Mouse (Mus musculus): ENCODE measurements around the gene Pcare. TPM values are rescaled to one million over a fixed set of nuclear protein-coding genes. Genes with fewer than 3 reads are reported as not detected.
A peak's percentile ranks its signal among the peaks of the same experiment; 100 is the strongest.
"Not testable (repeated sequence)": the region's sequence is repeated elsewhere in the genome, so short reads cannot be mapped to it uniquely, and the experiment has no call there.

Gene Pcare
- polyA plus RNA-seq, 1 experiment from 2014 or later, result not detected

DNA sequence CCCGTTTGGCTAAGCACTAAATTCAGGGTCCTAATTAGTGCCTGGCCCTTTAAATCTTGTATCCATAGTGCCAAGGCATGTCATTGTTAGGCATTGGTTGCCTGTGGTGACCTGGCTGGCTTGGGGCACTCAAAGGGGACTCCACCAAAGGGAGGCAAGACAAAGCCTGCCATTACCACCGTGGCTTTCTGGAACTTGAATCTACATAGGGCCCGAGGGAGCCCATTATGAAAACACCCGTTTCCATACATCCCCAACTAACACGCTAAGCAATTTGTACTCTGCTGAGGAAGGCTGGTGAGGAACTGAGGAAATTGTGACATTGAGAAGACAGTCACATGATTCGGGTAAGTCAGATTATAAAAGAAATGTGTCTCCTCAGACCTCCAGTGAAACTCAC, 16.9 kb upstream of the Pcare start:
- H3K27me3 ChIP-seq (ENCODE audit: insufficient read depth, low read length), result no peaks in the 10 kb centered on the region
- H3K36me3 ChIP-seq (ENCODE audit: insufficient read depth), result no peaks in the 10 kb centered on the region
- no peak for DNase-seq
- no peak overlapping the region for H3K4me3 ChIP-seq (ENCODE audit: low read depth, low read length)
- no peak overlapping the region for H3K27ac ChIP-seq (ENCODE audit: low read depth)
- H3K9me3 ChIP-seq (ENCODE audit: low read depth, low read length), result no peaks in the 10 kb centered on the region
- no peak overlapping the region for H3K4me2 ChIP-seq
- no peak for TF ChIP-seq CTCF (IDR thresholded peaks at IDR 0.05; ENCODE audit: low read depth)
- H3K9ac ChIP-seq, result no peak overlapping the region
- ATAC-seq (ENCODE audit: insufficient read depth), result no peak
- H3K4me1 ChIP-seq (ENCODE audit: insufficient read depth), result no peaks in the 10 kb centered on the region
- 55% methylated on average over 6 of the region's 6 CpGs for WGBS

DNA sequence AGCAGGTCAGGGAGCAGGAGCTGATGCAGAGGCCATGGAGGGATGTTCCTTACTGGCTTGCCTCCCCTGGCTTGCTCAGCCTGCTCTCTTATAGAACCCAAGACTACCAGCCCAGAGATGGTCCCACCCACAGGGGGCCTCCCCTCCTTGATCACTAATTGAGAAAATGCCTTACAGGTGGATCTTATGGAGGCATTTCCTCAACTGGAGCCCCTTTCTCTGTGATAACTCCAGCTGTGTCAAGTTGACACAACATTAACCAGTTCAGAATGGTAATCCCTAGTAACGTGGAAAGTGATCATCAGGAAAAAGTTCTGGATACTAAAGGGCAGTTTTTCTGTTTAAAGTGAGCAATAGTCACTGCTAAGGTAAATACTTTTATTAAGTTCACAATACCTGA, 15.5 kb upstream of the Pcare start, which contains the start of gene Clip4:
Gene Clip4 (plus strand): TSS at position 301 of the 400 bp plus-strand sequence.
- not testable (repeated sequence) for H3K4me1 ChIP-seq (ENCODE audit: insufficient read depth); H3K4me2 ChIP-seq; H3K36me3 ChIP-seq (ENCODE audit: insufficient read depth); DNase-seq; H3K9ac ChIP-seq; H3K9me3 ChIP-seq (ENCODE audit: low read depth, low read length); ATAC-seq (ENCODE audit: insufficient read depth); H3K27ac ChIP-seq (ENCODE audit: low read depth); H3K27me3 ChIP-seq (ENCODE audit: insufficient read depth, low read length); H3K4me3 ChIP-seq (ENCODE audit: low read depth, low read length)
- 66% methylated on average over 1 of the region's 1 CpGs for WGBS

DNA sequence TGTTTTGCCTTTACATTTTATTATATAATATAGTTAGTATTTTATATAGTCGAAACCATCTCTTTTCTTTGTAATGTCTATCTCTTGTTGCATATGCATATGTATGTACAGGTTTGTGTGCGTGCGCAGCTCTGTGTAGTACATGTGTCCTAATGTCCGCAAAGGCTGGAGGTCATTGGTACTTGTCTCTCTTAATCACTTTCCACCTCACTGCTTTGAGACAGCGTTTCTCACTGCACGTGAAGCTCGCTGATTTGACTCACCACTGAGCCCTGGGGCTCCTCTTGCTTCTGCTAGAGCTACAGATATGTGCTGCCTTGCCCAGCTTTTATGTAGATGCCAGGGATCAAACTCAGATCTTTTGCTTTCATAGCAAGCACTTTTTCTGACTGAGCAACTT, 7.8 kb upstream of the Pcare start:
- no peak for ATAC-seq (ENCODE audit: insufficient read depth)
- Histone ChIP-seq H3K27me3 (ENCODE audit: insufficient read depth, low read length) (no peaks in the 10 kb centered on the region), H3K4me2 (no peak overlapping the region), H3K9ac (no peak overlapping the region), H3K36me3 (ENCODE audit: insufficient read depth) (no peaks in the 10 kb centered on the region), H3K4me3 (ENCODE audit: low read depth, low read length) (no peak overlapping the region), H3K9me3 (ENCODE audit: low read depth, low read length) (no peaks in the 10 kb centered on the region), H3K27ac (ENCODE audit: low read depth) (no peak overlapping the region), H3K4me1 (ENCODE audit: insufficient read depth) (no peaks in the 10 kb centered on the region)
- WGBS, result 79% methylated on average over 7 of the region's 7 CpGs
- TF ChIP-seq CTCF (IDR thresholded peaks at IDR 0.05; ENCODE audit: low read depth), result no peak
- no peak for DNase-seq

DNA sequence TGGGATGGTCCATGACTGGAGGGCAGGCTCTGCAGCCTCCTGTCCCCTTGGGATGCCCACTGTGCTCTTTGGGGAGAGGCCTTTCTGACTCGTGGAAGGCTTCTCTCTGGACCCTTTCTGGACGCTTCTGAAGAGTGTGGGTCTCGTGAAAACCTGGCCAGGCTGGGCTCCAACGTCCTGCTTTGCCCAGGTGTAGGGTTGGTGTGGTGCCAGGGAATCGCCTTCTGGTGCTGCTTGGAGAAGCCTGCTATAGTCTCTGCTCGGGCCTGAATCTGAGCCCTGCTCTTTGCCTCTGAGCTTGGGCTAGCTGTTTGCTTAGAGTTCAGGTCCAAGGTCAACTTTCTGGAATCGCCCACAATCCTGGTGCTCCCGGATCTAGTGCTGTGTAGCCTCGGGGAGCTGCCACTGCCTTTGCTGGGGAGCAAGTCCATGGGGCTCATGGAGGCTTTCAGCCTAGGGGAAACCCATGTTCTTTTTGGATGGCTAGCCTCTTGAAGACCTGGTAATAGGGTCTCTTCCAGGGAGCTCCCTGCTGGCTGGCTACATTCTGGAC, 3.0 kb downstream of the Pcare start:
- Histone ChIP-seq H3K27ac (ENCODE audit: low read depth) (no peak overlapping the region), H3K9me3 (ENCODE audit: low read depth, low read length) (no peaks in the 10 kb centered on the region), H3K27me3 (ENCODE audit: insufficient read depth, low read length) (no peaks in the 10 kb centered on the region), H3K4me1 (ENCODE audit: insufficient read depth) (no peaks in the 10 kb centered on the region), H3K9ac (no peak overlapping the region), H3K4me2 (no peak overlapping the region), H3K36me3 (ENCODE audit: insufficient read depth) (no peaks in the 10 kb centered on the region), H3K4me3 (ENCODE audit: low read depth, low read length) (no peak overlapping the region)
- ATAC-seq (ENCODE audit: insufficient read depth), result no peak
- WGBS, result 70% methylated on average over 9 of the region's 9 CpGs
- TF ChIP-seq CTCF (IDR thresholded peaks at IDR 0.05; ENCODE audit: low read depth), result no peak
- DNase-seq, result no peak

DNA sequence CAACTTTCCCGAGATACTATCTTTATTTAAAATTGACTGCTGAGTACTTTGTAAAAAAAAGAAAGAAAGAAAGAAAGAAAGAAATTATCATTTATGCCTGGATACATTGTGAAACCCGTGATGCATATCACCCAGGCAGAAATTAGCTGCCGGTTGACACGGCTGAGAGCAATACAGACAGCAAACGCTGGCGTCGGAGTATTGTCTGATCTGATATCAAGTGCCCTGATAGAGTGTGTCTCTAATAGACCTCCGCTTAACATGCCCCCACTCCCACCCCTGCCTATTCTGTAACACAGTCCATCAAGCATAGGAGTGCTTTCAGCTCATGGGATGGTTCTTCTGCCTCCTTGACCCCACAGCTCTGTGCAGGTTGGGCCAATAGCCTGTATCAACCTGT, 5.1 kb downstream of the Pcare start:
- Histone ChIP-seq H3K36me3 (ENCODE audit: insufficient read depth) (no peaks in the 10 kb centered on the region), H3K4me3 (ENCODE audit: low read depth, low read length) (no peak overlapping the region), H3K27me3 (ENCODE audit: insufficient read depth, low read length) (no peaks in the 10 kb centered on the region), H3K4me2 (no peak overlapping the region), H3K4me1 (ENCODE audit: insufficient read depth) (no peaks in the 10 kb centered on the region), H3K27ac (ENCODE audit: low read depth) (no peak overlapping the region), H3K9ac (no peak overlapping the region), H3K9me3 (ENCODE audit: low read depth, low read length) (no peaks in the 10 kb centered on the region)
- 54% methylated on average over 8 of the region's 8 CpGs for WGBS
- no peak for DNase-seq
- no peak for TF ChIP-seq CTCF (IDR thresholded peaks at IDR 0.05; ENCODE audit: low read depth)
- 0 out of 2 replicates have a peak, but pooled peaks have one; percentile 17 for ATAC-seq (ENCODE audit: insufficient read depth)

DNA sequence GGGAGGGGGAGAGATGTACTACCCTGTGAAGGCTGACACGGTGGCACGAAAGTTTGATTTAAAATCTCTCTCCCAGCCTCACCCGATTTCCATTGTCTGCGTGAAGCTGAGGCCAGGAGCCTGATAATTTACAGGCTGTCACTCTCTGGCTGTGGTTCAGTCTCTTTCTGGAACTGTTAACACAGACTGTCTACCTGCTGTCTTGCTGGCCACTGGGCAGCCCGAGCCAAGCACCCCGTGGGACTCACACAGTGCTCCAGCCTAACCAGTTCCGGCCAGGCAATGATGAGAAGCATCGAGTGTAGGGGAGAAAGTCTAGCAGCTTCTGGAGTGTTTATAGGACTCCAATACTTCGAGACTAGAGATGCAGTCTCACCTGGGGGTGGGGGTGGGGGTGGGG, 6.6 kb downstream of the Pcare start:
- H3K9me3 ChIP-seq (ENCODE audit: low read depth, low read length), result no peaks in the 10 kb centered on the region
- no peak for DNase-seq
- H3K4me3 ChIP-seq (ENCODE audit: low read depth, low read length), result no peak overlapping the region
- H3K36me3 ChIP-seq (ENCODE audit: insufficient read depth), result no peaks in the 10 kb centered on the region
- H3K27ac ChIP-seq (ENCODE audit: low read depth), result no peak overlapping the region
- 69% methylated on average over 9 of the region's 9 CpGs for WGBS
- H3K4me2 ChIP-seq, result no peak overlapping the region
- no peak for ATAC-seq (ENCODE audit: insufficient read depth)
- H3K9ac ChIP-seq, result no peak overlapping the region
- no peaks in the 10 kb centered on the region for H3K4me1 ChIP-seq (ENCODE audit: insufficient read depth)
- TF ChIP-seq CTCF (IDR thresholded peaks at IDR 0.05; ENCODE audit: low read depth), result no peak
- no peaks in the 10 kb centered on the region for H3K27me3 ChIP-seq (ENCODE audit: insufficient read depth, low read length)

DNA sequence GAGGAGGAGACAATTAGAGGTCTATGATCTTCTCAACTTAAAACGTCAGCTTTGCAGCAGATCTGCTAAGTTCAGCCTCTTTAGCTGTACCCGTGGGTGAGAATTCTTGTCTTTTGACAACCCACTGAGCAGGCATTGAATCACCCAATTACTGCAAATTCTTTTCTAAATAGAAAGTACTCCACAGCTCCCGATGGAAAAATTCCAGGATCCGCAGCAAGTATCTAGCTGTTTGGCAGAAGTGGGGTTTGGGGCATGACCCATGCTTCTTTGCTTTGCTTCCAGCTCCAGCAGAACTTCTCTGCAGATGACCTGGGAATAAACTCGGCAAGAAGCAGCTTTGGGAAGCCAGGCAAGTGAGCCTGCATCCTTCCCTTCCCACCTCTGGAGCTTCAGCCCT, 9.8 kb downstream of the Pcare start:
- DNase-seq (peak; percentile 72), ATAC-seq (ENCODE audit: insufficient read depth) (no peak)

DNA sequence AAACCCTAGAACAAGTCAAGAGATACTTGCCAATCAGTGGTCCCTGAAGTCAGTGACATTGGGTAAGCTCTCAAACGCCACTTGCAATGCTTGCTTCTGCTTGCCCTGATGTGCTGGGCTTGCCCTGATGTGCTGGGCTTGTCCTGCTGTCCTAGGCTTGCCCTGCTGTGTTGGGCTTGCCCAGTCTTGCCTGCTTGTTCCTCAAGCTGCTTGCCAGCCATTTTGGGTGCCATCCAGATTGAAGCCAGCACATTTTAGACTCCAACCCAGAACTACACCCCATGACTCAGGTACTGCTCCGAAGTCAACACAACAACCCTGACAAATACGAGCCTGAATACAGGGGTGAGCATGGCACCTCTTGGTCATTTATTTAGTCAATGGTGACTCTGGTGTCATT, 10.5 kb downstream of the Pcare start:
- Histone ChIP-seq H3K27me3 (ENCODE audit: insufficient read depth, low read length) (no peaks in the 10 kb centered on the region), H3K36me3 (ENCODE audit: insufficient read depth) (no peaks in the 10 kb centered on the region), H3K9ac (no peak overlapping the region), H3K27ac (ENCODE audit: low read depth) (no peak overlapping the region), H3K9me3 (ENCODE audit: low read depth, low read length) (no peaks in the 10 kb centered on the region), H3K4me1 (ENCODE audit: insufficient read depth) (no peaks in the 10 kb centered on the region), H3K4me2 (no peak overlapping the region), H3K4me3 (ENCODE audit: low read depth, low read length) (no peak overlapping the region)
- DNase-seq, result no peak
- no peak for ATAC-seq (ENCODE audit: insufficient read depth)
- TF ChIP-seq CTCF (IDR thresholded peaks at IDR 0.05; ENCODE audit: low read depth), result no peak
- 78% methylated on average over 3 of the region's 3 CpGs for WGBS

More for the DNA sequence above, 9.8 kb downstream of the Pcare start:
- TF ChIP-seq CTCF (IDR thresholded peaks at IDR 0.05; ENCODE audit: low read depth), result no peak
- Histone ChIP-seq H3K9ac (no peak overlapping the region), H3K27me3 (ENCODE audit: insufficient read depth, low read length) (no peaks in the 10 kb centered on the region), H3K4me2 (no peak overlapping the region), H3K4me1 (ENCODE audit: insufficient read depth) (no peaks in the 10 kb centered on the region), H3K27ac (ENCODE audit: low read depth) (no peak overlapping the region), H3K36me3 (ENCODE audit: insufficient read depth) (no peaks in the 10 kb centered on the region), H3K4me3 (ENCODE audit: low read depth, low read length) (no peak overlapping the region), H3K9me3 (ENCODE audit: low read depth, low read length) (no peaks in the 10 kb centered on the region)
- WGBS, result 23% methylated on average over 5 of the region's 5 CpGs

Data from lung, embryonic 14.5 days (tissue).